Mouse (Mus musculus): Measurements from ENCODE around the gene Rad51b. TPM values are rescaled to one million over a fixed set of nuclear protein-coding genes. Genes with fewer than 3 reads are reported as not detected.

The Rad51b gene
- polyA plus RNA-seq, 1 experiment from 2014 or later: 1.3 TPM

GRCm38 (mm10) chr12:79452882-79453281 lies 155.8 kb downstream of the Rad51b start:
- no peak overlapping the region for H3K27ac ChIP-seq
- 90% methylated on average over 4 of the region's 4 CpGs for WGBS
- no peak for ATAC-seq (replicated peaks)
- H3K9ac ChIP-seq: no peak overlapping the region
- no peaks in the 10 kb centered on the region for H3K36me3 ChIP-seq (replicated peaks)
- no peaks in the 10 kb centered on the region for H3K9me3 ChIP-seq
- no peak overlapping the region for H3K4me3 ChIP-seq
- H3K4me1 ChIP-seq: no peaks in the 10 kb centered on the region
- H3K27me3 ChIP-seq (replicated peaks): no peaks in the 10 kb centered on the region
- no peak overlapping the region for H3K4me2 ChIP-seq

- WGBS: 82% methylated on average over 4 of the region's 4 CpGs
- Histone ChIP-seq H3K4me1 (no peaks in the 10 kb centered on the region), H3K27ac (no peak overlapping the region), H3K4me2 (no peak overlapping the region), H3K4me3 (no peak overlapping the region), H3K9ac (no peak overlapping the region), H3K36me3 (replicated peaks) (no peaks in the 10 kb centered on the region), H3K9me3 (no peaks in the 10 kb centered on the region), H3K27me3 (replicated peaks) (no peaks in the 10 kb centered on the region)
- no peak for ATAC-seq (replicated peaks)
Measured at GRCm38 (mm10) chr12:79454017-79454416, 156.9 kb downstream of the Rad51b start.

- 52% methylated on average over 12 of the region's 12 CpGs for WGBS
- no peaks in the 10 kb centered on the region for H3K9me3 ChIP-seq
- H3K4me2 ChIP-seq: no peak overlapping the region
- no peak overlapping the region for H3K9ac ChIP-seq
- no peaks in the 10 kb centered on the region for H3K4me1 ChIP-seq
- no peak overlapping the region for H3K27ac ChIP-seq
- no peak overlapping the region for H3K4me3 ChIP-seq
- H3K36me3 ChIP-seq (replicated peaks): no peaks in the 10 kb centered on the region
- ATAC-seq (replicated peaks): no peak
- no peaks in the 10 kb centered on the region for H3K27me3 ChIP-seq (replicated peaks)
Measured at GRCm38 (mm10) chr12:79455061-79455847, 158.2 kb downstream of the Rad51b start.

GRCm38 (mm10) chr12:79455848-79456164 lies 158.7 kb downstream of the Rad51b start:
- H3K9ac ChIP-seq: no peak overlapping the region
- no peak overlapping the region for H3K27ac ChIP-seq
- no peak overlapping the region for H3K4me2 ChIP-seq
- ATAC-seq (replicated peaks): no peak
- no peaks in the 10 kb centered on the region for H3K9me3 ChIP-seq
- WGBS: 38% methylated on average over 3 of the region's 3 CpGs
- H3K4me3 ChIP-seq: no peak overlapping the region
- H3K4me1 ChIP-seq: no peaks in the 10 kb centered on the region
- H3K36me3 ChIP-seq (replicated peaks): no peaks in the 10 kb centered on the region
- no peaks in the 10 kb centered on the region for H3K27me3 ChIP-seq (replicated peaks)

- Histone ChIP-seq H3K36me3 (replicated peaks) (no peaks in the 10 kb centered on the region), H3K4me3 (no peak overlapping the region), H3K27ac (no peak overlapping the region), H3K9ac (no peak overlapping the region), H3K4me2 (no peak overlapping the region), H3K27me3 (replicated peaks) (no peaks in the 10 kb centered on the region), H3K9me3 (no peaks in the 10 kb centered on the region), H3K4me1 (no peaks in the 10 kb centered on the region)
- no peak for ATAC-seq (replicated peaks)
- 91% methylated on average over 9 of the region's 9 CpGs for WGBS
Measured at GRCm38 (mm10) chr12:79456251-79456650, 159.2 kb downstream of the Rad51b start.

GRCm38 (mm10) chr12:79463371-79463770 lies 166.3 kb downstream of the Rad51b start:
- Histone ChIP-seq H3K36me3 (replicated peaks) (no peaks in the 10 kb centered on the region), H3K9ac (no peak overlapping the region), H3K4me3 (no peak overlapping the region), H3K27me3 (replicated peaks) (no peaks in the 10 kb centered on the region), H3K4me1 (no peaks in the 10 kb centered on the region), H3K4me2 (no peak overlapping the region), H3K9me3 (no peaks in the 10 kb centered on the region), H3K27ac (no peak overlapping the region)
- no peak for ATAC-seq (replicated peaks)
- 86% methylated on average over 3 of the region's 3 CpGs for WGBS

- Histone ChIP-seq H3K9me3 (no peaks in the 10 kb centered on the region), H3K9ac (no peak overlapping the region), H3K4me1 (no peaks in the 10 kb centered on the region), H3K27me3 (replicated peaks) (no peaks in the 10 kb centered on the region), H3K4me2 (no peak overlapping the region), H3K36me3 (replicated peaks) (no peaks in the 10 kb centered on the region), H3K27ac (no peak overlapping the region), H3K4me3 (no peak overlapping the region)
- no peak for ATAC-seq (replicated peaks)
Measured at GRCm38 (mm10) chr12:79470113-79470512, 173.0 kb downstream of the Rad51b start.

- WGBS: 92% methylated on average over 2 of the region's 2 CpGs
- no peaks in the 10 kb centered on the region for H3K4me1 ChIP-seq
- H3K27me3 ChIP-seq (replicated peaks): no peaks in the 10 kb centered on the region
- no peaks in the 10 kb centered on the region for H3K9me3 ChIP-seq
- ATAC-seq (replicated peaks): no peak
- no peak overlapping the region for H3K9ac ChIP-seq
- H3K27ac ChIP-seq: no peak overlapping the region
- H3K4me2 ChIP-seq: no peak overlapping the region
- H3K36me3 ChIP-seq (replicated peaks): no peaks in the 10 kb centered on the region
- no peak overlapping the region for H3K4me3 ChIP-seq
Measured at GRCm38 (mm10) chr12:79471868-79472267, 174.8 kb downstream of the Rad51b start.

GRCm38 (mm10) chr12:79476413-79477046 lies 179.4 kb downstream of the Rad51b start:
- Histone ChIP-seq H3K4me1 (no peaks in the 10 kb centered on the region), H3K36me3 (replicated peaks) (no peaks in the 10 kb centered on the region), H3K4me2 (no peak overlapping the region), H3K27me3 (replicated peaks) (no peaks in the 10 kb centered on the region), H3K27ac (no peak overlapping the region), H3K4me3 (no peak overlapping the region), H3K9ac (no peak overlapping the region), H3K9me3 (no peaks in the 10 kb centered on the region)
- ATAC-seq (replicated peaks): no peak
- 59% methylated on average over 6 of the region's 6 CpGs for WGBS

- H3K4me3 ChIP-seq: no peak overlapping the region
- H3K9ac ChIP-seq: no peak overlapping the region
- H3K4me2 ChIP-seq: no peak overlapping the region
- no peaks in the 10 kb centered on the region for H3K36me3 ChIP-seq (replicated peaks)
- ATAC-seq (replicated peaks): no peak
- H3K27ac ChIP-seq: no peak overlapping the region
- H3K4me1 ChIP-seq: no peaks in the 10 kb centered on the region
- WGBS: 89% methylated on average over 5 of the region's 5 CpGs
- no peaks in the 10 kb centered on the region for H3K9me3 ChIP-seq
- no peaks in the 10 kb centered on the region for H3K27me3 ChIP-seq (replicated peaks)
Measured at GRCm38 (mm10) chr12:79478816-79479215, 181.7 kb downstream of the Rad51b start.

GRCm38 (mm10) chr12:79485501-79485900 lies 188.4 kb downstream of the Rad51b start:
- Histone ChIP-seq H3K36me3 (replicated peaks) (no peaks in the 10 kb centered on the region), H3K4me3 (no peak overlapping the region), H3K27me3 (replicated peaks) (no peaks in the 10 kb centered on the region), H3K27ac (no peak overlapping the region), H3K4me2 (no peak overlapping the region), H3K4me1 (no peaks in the 10 kb centered on the region), H3K9me3 (no peaks in the 10 kb centered on the region), H3K9ac (no peak overlapping the region)
- ATAC-seq (replicated peaks): no peak
- WGBS: 87% methylated on average over 4 of the region's 4 CpGs

GRCm38 (mm10) chr12:79488590-79489242 lies 191.6 kb downstream of the Rad51b start:
- H3K4me3 ChIP-seq: no peak overlapping the region
- H3K27ac ChIP-seq: no peak overlapping the region
- no peak for ATAC-seq (replicated peaks)
- H3K9me3 ChIP-seq: no peaks in the 10 kb centered on the region
- 77% methylated on average over 17 of the region's 17 CpGs for WGBS
- no peaks in the 10 kb centered on the region for H3K36me3 ChIP-seq (replicated peaks)
- H3K4me1 ChIP-seq: no peaks in the 10 kb centered on the region
- no peaks in the 10 kb centered on the region for H3K27me3 ChIP-seq (replicated peaks)
- H3K4me2 ChIP-seq: no peak overlapping the region
- H3K9ac ChIP-seq: no peak overlapping the region

- no peak for ATAC-seq (replicated peaks)
Measured at GRCm38 (mm10) chr12:79490626-79491025, 193.5 kb downstream of the Rad51b start.

More at GRCm38 (mm10) chr12:79490626-79491025, 193.5 kb downstream of the Rad51b start:
- H3K27ac ChIP-seq: no peak overlapping the region
- 83% methylated on average over 5 of the region's 5 CpGs for WGBS
- no peak overlapping the region for H3K4me3 ChIP-seq
- no peaks in the 10 kb centered on the region for H3K36me3 ChIP-seq (replicated peaks)
- no peak overlapping the region for H3K9ac ChIP-seq
- no peaks in the 10 kb centered on the region for H3K4me1 ChIP-seq
- no peaks in the 10 kb centered on the region for H3K9me3 ChIP-seq
- H3K4me2 ChIP-seq: no peak overlapping the region
- no peaks in the 10 kb centered on the region for H3K27me3 ChIP-seq (replicated peaks)

Data from midbrain, embryonic 15.5 days (tissue).